Mouse (Mus musculus) liver, embryonic 14.5 days (tissue): Measurements from ENCODE around the gene Hrct1. TPM values are rescaled to one million over a fixed set of nuclear protein-coding genes. Genes with fewer than 3 reads are reported as not detected.

ENCODE experiments used
- ATAC-seq: fragments of 200-750 bp; cut with Nextera tagmentation; 2 replicates; pipeline ENCODE4 v1.8.0; 2017; ENCODE audit warnings: moderate number of reproducible peaks, mild to moderate bottlenecking, moderate library complexity; ENCODE audit not compliant: insufficient read depth
- DNase-seq, 3 experiments: peaks; one replicate each; pipeline ENCODE4 v3.0.0-alpha.2; 2012 to 2013; ENCODE audit warnings: low read depth in 3 of 3, low spot score in 3 of 3
- H3K27ac ChIP-seq: fragments of 300-500 bp; sonication (generic); 2 replicates; pipeline ENCODE4 v1.5.1; 2014; ENCODE audit warnings: moderate library complexity, mild to moderate bottlenecking, control low read depth, inconsistent platforms
- H3K27me3 ChIP-seq: fragments of 300-500 bp; sonication (generic); 2 replicates; pipeline ENCODE4 v1.6.1; 2014; ENCODE audit warnings: mild to moderate bottlenecking, low read length, moderate library complexity; ENCODE audit not compliant: control insufficient read depth, insufficient read depth
- H3K36me3 ChIP-seq: fragments of 300-500 bp; sonication (generic); replicated peaks from 2 replicates; pipeline ENCODE4 v1.6.1; 2014; ENCODE audit warnings: low read depth; ENCODE audit not compliant: control insufficient read depth, insufficient read depth
- H3K4me1 ChIP-seq, 2 experiments: fragments of 200-500 bp in 1 of 2; fragments of 300-500 bp in 1 of 2; sonication (generic) in 1 of 2; replicated peaks; 2 replicates each; pipeline ENCODE4 v1.6.1; 2012 to 2014; ENCODE audit warnings: antibody characterized with exemption in 1 of 2, inconsistent platforms in 1 of 2, low read length in 1 of 2; ENCODE audit not compliant: control insufficient read depth in 2 of 2, insufficient read depth in 2 of 2
- H3K4me2 ChIP-seq: fragments of 300-500 bp; sonication (generic); 2 replicates; pipeline ENCODE4 v1.6.1; 2014; ENCODE audit warnings: low read depth, mild to moderate bottlenecking, control low read depth, moderate library complexity
- H3K4me3 ChIP-seq, 2 experiments: fragments of 200-500 bp in 1 of 2; fragments of 300-500 bp in 1 of 2; sonication (generic) in 1 of 2; 2 replicates each; pipeline ENCODE4 v1.5.1; 2012 to 2014; ENCODE audit warnings: low read depth in 2 of 2, low read length in 2 of 2, mild to moderate bottlenecking in 2 of 2, control low read depth in 1 of 2, inconsistent platforms in 1 of 2, moderate library complexity in 1 of 2; ENCODE audit not compliant: insufficient read depth in 1 of 2
- H3K9ac ChIP-seq: fragments of 300-500 bp; sonication (generic); replicated peaks from 2 replicates; pipeline ENCODE4 v1.6.1; 2014; ENCODE audit warnings: mild to moderate bottlenecking, control low read depth, moderate library complexity
- H3K9me3 ChIP-seq: fragments of 300-500 bp; sonication (generic); 2 replicates; pipeline ENCODE4 v1.6.1; 2016; ENCODE audit warnings: low read length, mixed read lengths; ENCODE audit not compliant: control insufficient read depth
- CTCF ChIP-seq: IDR thresholded peaks from 2 replicates; pipeline ENCODE4 v1.5.1; 2016; ENCODE audit warnings: antibody characterized with exemption, low read depth, control low read depth
- EP300 ChIP-seq: IDR thresholded peaks from 2 replicates; pipeline ENCODE4 v1.6.1; 2016; ENCODE audit warnings: antibody characterized with exemption, low read depth
- WGBS: fragments of 180-500 bp; shearing (Covaris S2); extraction: QIAGEN DNeasy Blood & Tissue Kit; methylation state at CpG from one replicate; pipeline ENCODE4 v1.1.7; 2014; ENCODE audit not compliant: insufficient replicate concordance; 5-methylcytosine and 5-hydroxymethylcytosine counted together
- polyA plus RNA-seq, 2 experiments: library from polyadenylated mRNA; depleted of rRNA in 1 of 2; stranded (reverse) in 1 of 2; unstranded in 1 of 2; fragments of >200 nt; fragmentation: Nextera tagmentation in 1 of 2; extraction: Ambion mirVana in 1 of 2; gene quantifications; 2 replicates each; pipeline versions ENCODE4 v1.2.1 to v1.2.3; 2012 to 2014

Hrct1 gene
- polyA plus RNA-seq, 2 experiments = 0.06 to 0.08 TPM

DNA sequence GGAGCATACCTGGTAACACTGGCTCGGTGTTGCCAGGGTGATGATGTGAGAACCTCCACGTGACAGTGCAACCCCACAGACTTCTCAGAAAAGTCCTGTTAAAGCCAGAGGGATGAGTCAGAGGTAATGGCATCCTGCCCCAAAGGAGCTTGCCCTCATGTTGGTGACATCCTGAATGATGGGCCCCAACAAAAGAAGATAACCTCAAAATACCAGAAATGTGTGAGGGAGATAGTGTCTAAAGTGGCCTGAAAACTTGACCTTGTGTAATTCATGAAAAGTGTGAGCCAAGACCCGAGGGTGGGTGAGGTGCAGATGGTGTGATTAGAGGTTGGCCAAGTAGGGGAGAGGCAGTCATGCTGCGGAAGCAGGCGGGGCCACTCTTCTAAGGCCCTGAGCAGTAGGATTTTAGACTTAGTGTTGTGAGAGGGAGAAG is 33.2 kb upstream of the Hrct1 start:
- 0 out of 2 replicates have a peak, but pooled peaks have one; percentile 37 for ATAC-seq
- 19% methylated on average over 5 of the region's 5 CpGs for WGBS

DNA sequence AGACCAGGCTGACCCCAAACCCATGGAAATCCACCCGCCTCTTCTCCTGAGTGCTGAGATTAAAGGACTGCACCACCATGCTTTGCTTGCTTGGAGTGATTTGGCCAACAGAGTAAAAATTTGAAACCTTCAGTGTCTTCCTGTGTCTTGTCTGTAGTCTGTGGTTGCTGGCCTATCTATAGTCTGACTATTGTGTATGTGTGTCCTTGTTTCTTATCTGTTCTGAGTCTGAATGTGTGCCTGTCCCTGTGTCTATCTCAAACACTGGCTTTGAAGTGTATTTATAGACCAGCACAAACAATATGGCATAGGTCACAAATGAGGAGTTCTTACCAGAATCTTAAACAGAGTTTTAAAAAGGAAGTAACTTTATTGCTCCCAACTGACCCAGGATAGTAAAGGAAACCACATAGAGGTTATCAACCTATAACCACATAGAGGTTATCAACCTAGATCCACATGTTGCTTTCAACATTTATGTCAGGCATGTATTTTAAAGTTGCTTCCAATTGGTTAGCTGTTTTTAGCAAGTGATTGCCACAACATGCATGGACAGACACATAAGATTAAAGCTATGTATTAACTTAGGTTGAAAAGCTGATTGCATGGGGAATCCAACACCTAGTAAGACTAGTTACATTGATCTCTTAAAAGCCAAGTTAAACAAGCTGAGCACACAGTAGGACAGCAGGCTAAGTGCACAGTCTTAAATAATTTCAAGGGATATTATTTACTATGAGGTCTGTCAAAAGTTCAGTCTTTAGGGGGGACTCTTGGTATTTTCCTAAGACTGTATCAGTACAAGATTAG is 32.3 kb upstream of the Hrct1 start:
- H3K9ac ChIP-seq = no peak overlapping the region
- H3K36me3 ChIP-seq = no peaks in the 10 kb centered on the region
- no peak for TF ChIP-seq EP300
- ATAC-seq = peak; percentile 52; the same call in 1 of the 2 replicates
- no peak overlapping the region for H3K27ac ChIP-seq
- H3K4me2 ChIP-seq = no peak overlapping the region
- DNase-seq = no peak
- no peaks in the 10 kb centered on the region for H3K27me3 ChIP-seq
- no peaks in the 10 kb centered on the region for H3K9me3 ChIP-seq
- 17% methylated on average over 1 of the region's 1 CpGs for WGBS
- peaks cover 11 to 29% of the 10 kb centered on the region in 2 experiments; a peak in 3 of 4 replicates for H3K4me1 ChIP-seq
- no peak overlapping the region for H3K4me3 ChIP-seq

More for the DNA sequence above, 33.2 kb upstream of the Hrct1 start:
- peaks cover 11 to 29% of the 10 kb centered on the region in 2 experiments; a peak in 3 of 4 replicates for H3K4me1 ChIP-seq
- H3K4me3 ChIP-seq = no peak overlapping the region
- no peaks in the 10 kb centered on the region for H3K9me3 ChIP-seq
- no peak for DNase-seq
- H3K9ac ChIP-seq = no peak overlapping the region
- H3K27ac ChIP-seq = no peak overlapping the region
- no peak overlapping the region for H3K4me2 ChIP-seq
- no peak for TF ChIP-seq EP300
- no peak for TF ChIP-seq CTCF
- H3K27me3 ChIP-seq = no peaks in the 10 kb centered on the region
- no peaks in the 10 kb centered on the region for H3K36me3 ChIP-seq

DNA sequence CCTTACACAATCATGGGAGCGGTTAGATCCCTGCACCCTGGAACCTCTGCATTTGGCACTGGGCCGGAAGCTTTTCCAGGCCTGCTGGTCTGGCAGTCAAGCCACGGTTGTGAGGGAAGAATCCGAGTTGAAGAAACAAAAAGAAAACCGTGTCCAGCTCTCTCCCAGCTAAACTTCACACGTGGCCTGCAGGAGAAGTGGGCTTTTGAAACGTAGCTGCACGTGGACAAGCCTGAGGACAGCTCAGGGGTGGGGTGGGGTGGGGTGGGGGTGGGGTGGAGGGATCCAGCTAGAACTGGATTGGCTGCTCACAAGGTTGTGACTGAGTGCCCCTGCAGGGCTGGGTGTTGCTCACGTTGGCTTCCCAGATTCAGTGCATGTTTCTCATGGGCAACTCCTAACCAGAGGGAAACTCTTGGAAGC is 31.7 kb upstream of the Hrct1 start:
- no peak overlapping the region for H3K4me2 ChIP-seq
- ATAC-seq (no peak; the same call in 1 of the 2 replicates), DNase-seq (no peak)
- no peak for TF ChIP-seq EP300
- TF ChIP-seq CTCF = no peak
- peaks cover 11 to 29% of the 10 kb centered on the region in 2 experiments; a peak in 3 of 4 replicates for H3K4me1 ChIP-seq
- H3K27me3 ChIP-seq = no peaks in the 10 kb centered on the region
- no peak overlapping the region for H3K27ac ChIP-seq
- 20% methylated on average over 9 of the region's 9 CpGs for whole genome bisulfite sequencing
- no peaks in the 10 kb centered on the region for H3K36me3 ChIP-seq
- H3K4me3 ChIP-seq = no peak overlapping the region
- no peaks in the 10 kb centered on the region for H3K9me3 ChIP-seq
- no peak overlapping the region for H3K9ac ChIP-seq

DNA sequence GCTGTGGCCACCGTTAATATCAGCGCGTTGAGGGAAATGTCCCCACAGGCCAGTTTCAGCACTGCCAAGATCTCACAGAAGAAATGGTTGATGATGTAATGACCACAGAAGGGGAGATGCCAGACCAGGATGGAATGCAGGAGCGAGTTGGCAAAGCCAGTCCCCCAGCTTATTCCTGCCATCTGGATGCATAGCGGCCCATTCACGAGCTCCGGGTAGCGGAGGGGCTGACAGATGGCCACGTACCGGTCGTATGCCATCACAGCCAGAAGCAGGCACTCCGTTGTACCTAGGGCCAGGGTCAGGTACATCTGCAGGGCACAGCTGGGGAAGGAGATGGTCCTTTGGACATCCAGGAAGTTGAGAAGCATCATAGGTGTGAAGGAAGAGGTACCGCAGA is 30.4 kb upstream of the Hrct1 start:
- H3K4me1 ChIP-seq = peaks cover 11 to 29% of the 10 kb centered on the region in 2 experiments; a peak in 3 of 4 replicates
- no peak overlapping the region for H3K27ac ChIP-seq
- H3K9ac ChIP-seq = no peak overlapping the region
- WGBS = 83% methylated on average over 13 of the region's 13 CpGs
- H3K4me3 ChIP-seq = no peak overlapping the region
- TF ChIP-seq CTCF (no peak), EP300 (no peak)
- ATAC-seq = no peak
- H3K27me3 ChIP-seq = no peaks in the 10 kb centered on the region
- no peak overlapping the region for H3K4me2 ChIP-seq
- H3K36me3 ChIP-seq = no peaks in the 10 kb centered on the region
- no peak for DNase-seq
- no peaks in the 10 kb centered on the region for H3K9me3 ChIP-seq

DNA sequence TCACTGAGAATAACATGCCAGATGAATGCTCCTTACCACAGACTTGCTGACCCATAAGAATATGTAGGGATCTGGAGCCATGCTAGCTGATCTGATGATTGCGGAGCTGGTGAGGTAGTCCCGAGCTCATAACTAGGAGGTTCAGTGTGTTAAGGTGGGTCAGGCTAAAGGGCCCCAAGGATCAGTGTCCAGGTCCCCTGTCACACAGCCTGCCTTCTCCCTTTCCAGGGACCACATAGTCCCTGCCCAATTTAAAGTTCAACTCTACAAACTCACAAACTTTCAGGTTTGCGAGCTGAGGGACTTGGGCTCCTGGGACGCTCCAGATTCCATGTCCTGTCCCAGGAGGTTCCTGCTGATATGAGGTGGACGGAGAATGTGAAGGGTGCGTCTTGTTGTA is 26.3 kb upstream of the Hrct1 start, which contains the start of gene Olfr70:
Gene Olfr70 (minus strand): TSS at position 101 of the 400 bp plus-strand sequence.
- no peak within 1 kb of the TSS for H3K4me2 ChIP-seq
- H3K4me3 ChIP-seq = no peak within 1 kb of the TSS
- no peak for ATAC-seq
- H3K27me3 ChIP-seq = no peaks in the 10 kb centered on the region
- DNase-seq = no peak
- 69% methylated on average over 6 of the region's 6 CpGs for WGBS
- no peaks in the 10 kb centered on the region for H3K9me3 ChIP-seq
- TF ChIP-seq CTCF = no peak
- H3K4me1 ChIP-seq = 0 out of 4 replicates have a peak, but pooled peaks cover 0 to 2% of the 10 kb centered on the region in 2 experiments
- H3K36me3 ChIP-seq = no peaks in the 10 kb centered on the region
- H3K9ac ChIP-seq = no peak within 1 kb of the TSS
- H3K27ac ChIP-seq = no peak within 1 kb of the TSS
